Mouse (Mus musculus): ENCODE results near the gene Gm8229. TPM values are rescaled to one million over a fixed set of nuclear protein-coding genes. Genes with fewer than 3 reads are reported as not detected.
"Not testable (repeated sequence)": the region's sequence is repeated elsewhere in the genome, so short reads cannot be mapped to it uniquely, and the experiment has no call there.

Gene Gm8229
- not detected in 2 replicates for polyA plus RNA-seq (2016; fragmentation: Nextera tagmentation; extraction: Ambion mirVana)

GRCm38 (mm10) chr14:44365057-44365456 is at the start of gene Gm8229:
Gene Gm8229 (plus strand): TSS chr14:44365357.
- H3K9ac ChIP-seq (replicated peaks); H3K4me2 ChIP-seq; H3K36me3 ChIP-seq; ATAC-seq (ENCODE audit: insufficient number of reproducible peaks, insufficient read depth, low FRiP score, low TSS enrichment, low read depth); H3K4me1 ChIP-seq (replicated peaks); H3K27me3 ChIP-seq; H3K9me3 ChIP-seq; H3K27ac ChIP-seq; H3K4me3 ChIP-seq (replicated peaks): not testable (repeated sequence)
- 89% methylated on average over 4 of the region's 4 CpGs for WGBS

- not testable (repeated sequence) for ATAC-seq (ENCODE audit: insufficient number of reproducible peaks, insufficient read depth, low FRiP score, low TSS enrichment, low read depth); H3K36me3 ChIP-seq; H3K4me3 ChIP-seq (replicated peaks); H3K27ac ChIP-seq; H3K4me2 ChIP-seq; H3K9ac ChIP-seq (replicated peaks); H3K27me3 ChIP-seq; H3K9me3 ChIP-seq; H3K4me1 ChIP-seq (replicated peaks)
- WGBS = no CpG with 5 or more reads among the region's 2 CpGs
These were observed 26.7 kb upstream of the Gm8229 start, which contains the start of gene Gm5930 for GRCm38 (mm10) chr14:44338484-44338883. Gene Gm5930 (minus strand): TSS chr14:44338584.

- H3K27me3 ChIP-seq; H3K4me2 ChIP-seq; H3K27ac ChIP-seq; H3K9me3 ChIP-seq; H3K9ac ChIP-seq (replicated peaks); ATAC-seq (ENCODE audit: insufficient number of reproducible peaks, insufficient read depth, low FRiP score, low TSS enrichment, low read depth); H3K4me3 ChIP-seq (replicated peaks); H3K36me3 ChIP-seq; H3K4me1 ChIP-seq (replicated peaks): not testable (repeated sequence)
- 38% methylated on average over 2 of the region's 2 CpGs for WGBS
These were observed 3.7 kb upstream of the Gm8229 start for GRCm38 (mm10) chr14:44361416-44361815.

- not testable (repeated sequence) for H3K4me1 ChIP-seq (replicated peaks); H3K4me3 ChIP-seq (replicated peaks); H3K9me3 ChIP-seq; ATAC-seq (ENCODE audit: insufficient number of reproducible peaks, insufficient read depth, low FRiP score, low TSS enrichment, low read depth); H3K27me3 ChIP-seq; H3K36me3 ChIP-seq; H3K27ac ChIP-seq; H3K4me2 ChIP-seq; H3K9ac ChIP-seq (replicated peaks)
These were observed 2.9 kb upstream of the Gm8229 start for GRCm38 (mm10) chr14:44362301-44362700.

- not testable (repeated sequence) for H3K27me3 ChIP-seq; H3K9me3 ChIP-seq; H3K4me2 ChIP-seq; H3K4me3 ChIP-seq (replicated peaks); H3K4me1 ChIP-seq (replicated peaks); H3K27ac ChIP-seq; ATAC-seq (ENCODE audit: insufficient number of reproducible peaks, insufficient read depth, low FRiP score, low TSS enrichment, low read depth); H3K36me3 ChIP-seq; H3K9ac ChIP-seq (replicated peaks)
- WGBS = 82% methylated on average over 4 of the region's 4 CpGs
These were observed 19.1 kb downstream of the Gm8229 start for GRCm38 (mm10) chr14:44384233-44384632.

- not testable (repeated sequence) for H3K4me3 ChIP-seq (replicated peaks); H3K4me2 ChIP-seq; H3K27me3 ChIP-seq; H3K36me3 ChIP-seq; H3K4me1 ChIP-seq (replicated peaks); H3K27ac ChIP-seq; ATAC-seq (ENCODE audit: insufficient number of reproducible peaks, insufficient read depth, low FRiP score, low TSS enrichment, low read depth); H3K9ac ChIP-seq (replicated peaks); H3K9me3 ChIP-seq
- WGBS = no CpG with 5 or more reads among the region's 2 CpGs
These were observed 45.4 kb downstream of the Gm8229 start, which contains the start of gene Gm3371 for GRCm38 (mm10) chr14:44410588-44410987. Gene Gm3371 (minus strand): TSS chr14:44410688.

Other genes with a start within 250 kb of the Gm8229 start
- not detected in 2 replicates for gene Gm3327, start 241.5 kb upstream of the Gm8229 start, polyA plus RNA-seq (2016; fragmentation: Nextera tagmentation; extraction: Ambion mirVana)
- not detected in 2 replicates for gene Gm8212, start 167.7 kb upstream of the Gm8229 start, polyA plus RNA-seq (2016; fragmentation: Nextera tagmentation; extraction: Ambion mirVana)
- not detected in 2 replicates for gene 4930503E14Rik, start 152.1 kb upstream of the Gm8229 start, polyA plus RNA-seq (2016; fragmentation: Nextera tagmentation; extraction: Ambion mirVana)
- gene Gm8220, start 79.8 kb upstream of the Gm8229 start, polyA plus RNA-seq (2016; fragmentation: Nextera tagmentation; extraction: Ambion mirVana) = not detected in 2 replicates
- not detected in 2 replicates for gene Gm5930, start 26.8 kb upstream of the Gm8229 start, polyA plus RNA-seq (2016; fragmentation: Nextera tagmentation; extraction: Ambion mirVana)
- gene Gm3371, start 45.3 kb downstream of the Gm8229 start, polyA plus RNA-seq (2016; fragmentation: Nextera tagmentation; extraction: Ambion mirVana) = not detected in 2 replicates
- not detected in 2 replicates for gene Gm8232, start 68.3 kb downstream of the Gm8229 start, polyA plus RNA-seq (2016; fragmentation: Nextera tagmentation; extraction: Ambion mirVana)
- gene BC061237, start 127.1 kb downstream of the Gm8229 start, polyA plus RNA-seq (2016; fragmentation: Nextera tagmentation; extraction: Ambion mirVana) = not detected in 2 replicates
- not detected in 2 replicates for gene Gm17093, start 152.9 kb downstream of the Gm8229 start, polyA plus RNA-seq (2016; fragmentation: Nextera tagmentation; extraction: Ambion mirVana)
- not detected in 2 replicates for gene Gm8247, start 217.8 kb downstream of the Gm8229 start, polyA plus RNA-seq (2016; fragmentation: Nextera tagmentation; extraction: Ambion mirVana)